Comparison of ENCODE assay signal across 15 mouse cellular contexts in genomic region chr2:71651662-71652061, GRCm38 (mm10).
DNase-seq lines count a peak whose midpoint lies in the region; ATAC-seq and TF ChIP-seq lines count a peak whose summit lies in the region.
"Had no signal": no experiment of that assay in that cellular context is flagged by ENCODE, and none has a peak within 500 bp of the region (broad histone marks: within the 10 kb centered on the region; RNA-seq: fewer than 3 reads in every experiment).

No protein-coding gene starts in this region.

- no peaks in the 10 kb centered on the region for H3K36me3 ChIP-seq in forebrain, embryonic 10.5 days (replicated peaks)
- H3K36me3 ChIP-seq in forebrain, postnatal 0 days (ENCODE audit: insufficient read depth): no peaks in the 10 kb centered on the region
- no peaks in the 10 kb centered on the region for H3K36me3 ChIP-seq in ES-E14 (ENCODE audit: control insufficient read depth, insufficient read depth, low read length, poor library complexity, severe bottlenecking)
- H3K36me3 ChIP-seq in hindbrain, embryonic 10.5 days: no peaks in the 10 kb centered on the region
- H3K36me3 ChIP-seq in midbrain, embryonic 12.5 days: no peaks in the 10 kb centered on the region
- H3K36me3 ChIP-seq: embryonic facial prominence, embryonic 12.5 days; G1E; heart, embryonic 13.5 days; limb, embryonic 13.5 days had no signal

- peak overlapping the region; percentile 84 for H3K27ac ChIP-seq in forebrain, embryonic 10.5 days
- H3K27ac ChIP-seq in forebrain, postnatal 0 days (ENCODE audit: low read depth, low read length): no peak overlapping the region
- H3K27ac ChIP-seq in ES-E14 (ENCODE audit: insufficient read depth, low read depth, low read length, poor library complexity, severe bottlenecking): peak overlapping the region; percentile 72; the same call in 1 of the 2 replicates
- peak overlapping the region; percentile 70 for H3K27ac ChIP-seq in hindbrain, embryonic 10.5 days
- peak overlapping the region; percentile 73 for H3K27ac ChIP-seq in midbrain, embryonic 12.5 days (replicated peaks)
- H3K27ac ChIP-seq: limb, embryonic 13.5 days had no signal

- no peak for TF ChIP-seq CTCF in forebrain, postnatal 0 days (IDR thresholded peaks at IDR 0.05; ENCODE audit: low read depth)

- H3K4me1 ChIP-seq in forebrain, embryonic 10.5 days: peaks cover 69% of the 10 kb centered on the region
- peaks cover 15% of the 10 kb centered on the region for H3K4me1 ChIP-seq in forebrain, postnatal 0 days (ENCODE audit: insufficient read depth)
- H3K4me1 ChIP-seq in ES-E14 (ENCODE audit: control insufficient read depth in 2 of 2, insufficient read depth in 2 of 2, low read length in 2 of 2, poor library complexity in 1 of 2): peaks cover 28 to 36% of the 10 kb centered on the region in 2 experiments
- H3K4me1 ChIP-seq in hindbrain, embryonic 10.5 days (replicated peaks): peaks cover 46% of the 10 kb centered on the region
- peaks cover 48% of the 10 kb centered on the region for H3K4me1 ChIP-seq in midbrain, embryonic 12.5 days

- DNase-seq in forebrain, embryonic 10.5 days (ENCODE audit: extremely low spot score, low spot score): no peak
- DNase-seq in forebrain, postnatal 0 days: no peak
- no peak for DNase-seq in ES-E14 (ENCODE audit: low read depth, low spot score)
- no peak for DNase-seq in hindbrain, embryonic 10.5 days (ENCODE audit: low spot score)
- DNase-seq in kidney, adult 18-20 months: no peak
- DNase-seq in frontal cortex, postnatal 10 days (ENCODE audit: low spot score in 2 of 2): no peak
- no peak for DNase-seq in heart, adult 9 months (ENCODE audit: low spot score in 2 of 2)
- DNase-seq: cerebellum, adult 8-10 months; lung, adult 2 months had no signal

- H3K9me3 ChIP-seq in forebrain, embryonic 10.5 days: no peaks in the 10 kb centered on the region
- H3K9me3 ChIP-seq in forebrain, postnatal 0 days (ENCODE audit: low read length): no peaks in the 10 kb centered on the region
- no peaks in the 10 kb centered on the region for H3K9me3 ChIP-seq in ES-E14 (ENCODE audit: control insufficient read depth, insufficient read depth, low read depth, low read length)
- no peaks in the 10 kb centered on the region for H3K9me3 ChIP-seq in hindbrain, embryonic 10.5 days
- H3K9me3 ChIP-seq in midbrain, embryonic 12.5 days: no peaks in the 10 kb centered on the region
- H3K9me3 ChIP-seq: embryonic facial prominence, embryonic 12.5 days; G1E; heart, embryonic 13.5 days; limb, embryonic 13.5 days had no signal

- H3K27me3 ChIP-seq in forebrain, embryonic 10.5 days (ENCODE audit: poor library complexity, severe bottlenecking): no peaks in the 10 kb centered on the region
- no peaks in the 10 kb centered on the region for H3K27me3 ChIP-seq in forebrain, postnatal 0 days (ENCODE audit: insufficient read depth, low read length)
- no peaks in the 10 kb centered on the region for H3K27me3 ChIP-seq in hindbrain, embryonic 10.5 days (ENCODE audit: insufficient read depth, poor library complexity, severe bottlenecking)
- no peaks in the 10 kb centered on the region; the same call in 1 of the 2 replicates for H3K27me3 ChIP-seq in midbrain, embryonic 12.5 days
- H3K27me3 ChIP-seq: embryonic facial prominence, embryonic 12.5 days; heart, embryonic 13.5 days; limb, embryonic 13.5 days had no signal

- in situ Hi-C loops in ES-E14 (cut with MboI; ENCODE audit: low sequenced_read_pairs in 2 of 2, unreplicated experiment in 2 of 2): no loop called here

- peak overlapping the region; percentile 34 for H3K4me3 ChIP-seq in forebrain, embryonic 10.5 days
- H3K4me3 ChIP-seq in forebrain, postnatal 0 days (ENCODE audit: low read depth, low read length): no peak overlapping the region
- no peak overlapping the region for H3K4me3 ChIP-seq in ES-E14 (ENCODE audit: insufficient read depth in 1 of 2, low read depth in 1 of 2, low read length in 2 of 2, poor library complexity in 1 of 2, severe bottlenecking in 1 of 2)
- H3K4me3 ChIP-seq in hindbrain, embryonic 10.5 days: no peak overlapping the region
- H3K4me3 ChIP-seq in midbrain, embryonic 12.5 days: no peak overlapping the region
- H3K4me3 ChIP-seq: embryonic facial prominence, embryonic 12.5 days; limb, embryonic 13.5 days had no signal

- 9% methylated on average over 2 of the region's 2 CpGs for WGBS in forebrain, embryonic 10.5 days
- 9% methylated on average over 2 of the region's 2 CpGs for WGBS in forebrain, postnatal 0 days
- 20% methylated on average over 2 of the region's 2 CpGs for WGBS in hindbrain, embryonic 10.5 days
- WGBS in midbrain, embryonic 12.5 days: 17% methylated on average over 2 of the region's 2 CpGs

- no peak overlapping the region for H3K4me2 ChIP-seq in forebrain, postnatal 0 days (ENCODE audit: low read depth)
- H3K4me2 ChIP-seq in midbrain, embryonic 12.5 days (replicated peaks): peak overlapping the region; percentile 34; the same call in 1 of the 2 replicates

- no peak for ATAC-seq in forebrain, postnatal 0 days
- no peak for ATAC-seq in midbrain, embryonic 12.5 days (ENCODE audit: low FRiP score, low read depth)
- ATAC-seq: inflammation-experienced regulatory T-cells, adult 6 months had no signal

- H3K9ac ChIP-seq in forebrain, postnatal 0 days: no peak overlapping the region
- no peak overlapping the region for H3K9ac ChIP-seq in ES-E14 (ENCODE audit: insufficient read depth, low read depth, low read length, poor library complexity, severe bottlenecking)
- H3K9ac ChIP-seq in midbrain, embryonic 12.5 days (replicated peaks): no peak overlapping the region
- H3K9ac ChIP-seq: embryonic facial prominence, embryonic 12.5 days; limb, embryonic 13.5 days had no signal

TF ChIP-seq in ES-E14, 5 proteins besides CTCF, POLR2A, EP300 and RAD21:
- TF ChIP-seq CHD2 (IDR thresholded peaks at IDR 0.05; ENCODE audit: low read depth, low read length): no peak
- TF ChIP-seq MAFK (IDR thresholded peaks at IDR 0.05; ENCODE audit: insufficient read depth, low read depth, low read length): no peak
- no peak for TF ChIP-seq ZC3H11A (IDR thresholded peaks at IDR 0.05; ENCODE audit: borderline replicate concordance, low read depth, low read length)
- TF ChIP-seq ZNF384 (IDR thresholded peaks at IDR 0.05; ENCODE audit: low read depth, low read length): no peak
